Mouse (Mus musculus): Measurements from ENCODE around the gene Fars2. TPM values are rescaled to one million over a fixed set of nuclear protein-coding genes. Genes with fewer than 3 reads are reported as not detected.

Fars2 gene
- total RNA-seq, 2 experiments from 2014 or later = 45.2 to 51.2 TPM

DNA sequence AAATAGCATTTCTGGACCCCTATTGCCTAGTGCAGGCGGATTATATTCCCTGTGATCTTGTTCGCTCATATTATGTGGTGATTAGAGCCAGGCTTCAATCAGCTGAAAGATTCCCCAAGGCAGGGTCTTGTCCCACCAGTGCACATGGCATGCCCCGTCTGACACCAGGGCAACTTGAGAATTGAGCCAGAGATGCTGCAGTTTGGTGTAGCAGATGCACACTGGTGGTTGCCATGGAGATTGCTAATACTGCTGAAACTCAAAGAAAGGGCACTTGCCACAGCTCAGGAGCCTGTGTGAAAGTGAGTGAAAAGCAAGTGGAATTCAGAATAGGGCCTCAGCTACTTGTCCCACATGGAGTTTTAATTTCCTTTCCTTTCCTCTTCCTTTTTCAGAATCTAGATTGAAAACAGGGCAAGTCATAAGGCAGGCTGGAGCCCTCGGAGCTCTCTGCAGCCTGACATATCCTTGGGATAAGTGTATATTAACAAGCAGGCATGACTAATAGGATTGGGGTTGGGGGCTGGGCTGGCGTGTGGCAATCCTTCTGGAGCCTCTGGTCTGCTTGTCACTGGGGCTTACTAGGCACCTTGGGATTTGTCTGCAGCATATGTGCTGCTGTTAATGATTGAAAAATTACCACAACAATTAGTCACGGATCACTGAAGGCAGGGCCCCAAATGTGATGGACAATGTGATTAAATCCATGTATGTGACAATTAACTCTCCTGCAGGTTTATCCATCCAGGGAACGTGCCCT is 165.8 kb downstream of the Fars2 start:
- no peak; the same call in 1 of the 2 replicates for ATAC-seq (replicated peaks; ENCODE audit: low FRiP score, poor library complexity, severe bottlenecking)

DNA sequence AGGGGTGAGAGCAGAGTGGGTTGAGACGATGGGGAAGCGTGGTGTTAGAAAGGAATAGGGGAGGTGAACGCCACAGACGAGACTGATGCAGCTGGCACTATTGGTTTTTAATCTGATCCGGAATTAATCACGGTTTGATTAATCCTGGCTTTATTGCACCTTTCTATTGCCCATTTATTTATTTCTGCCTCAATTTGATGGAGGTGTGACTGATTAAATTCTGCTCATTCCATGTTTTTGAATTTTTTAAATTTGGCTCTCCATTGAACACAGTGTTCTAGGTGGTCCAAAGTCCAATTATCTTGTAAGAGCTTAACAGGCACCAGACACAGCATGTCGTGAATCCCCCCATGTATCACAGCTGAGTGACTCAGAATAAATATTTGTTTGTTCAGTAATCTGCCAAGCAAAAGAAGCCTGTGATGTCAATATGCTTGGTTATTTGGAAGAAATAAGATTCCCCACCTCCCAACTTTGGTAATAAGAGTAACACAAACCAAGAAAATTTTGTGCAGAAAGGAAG is 166.4 kb downstream of the Fars2 start:
- ATAC-seq (replicated peaks; ENCODE audit: low FRiP score, poor library complexity, severe bottlenecking) = no peak

GRCm38 (mm10) chr13:36284097-36284496 is 166.9 kb downstream of the Fars2 start:
- no peak for ATAC-seq (replicated peaks; ENCODE audit: low FRiP score, poor library complexity, severe bottlenecking)

DNA sequence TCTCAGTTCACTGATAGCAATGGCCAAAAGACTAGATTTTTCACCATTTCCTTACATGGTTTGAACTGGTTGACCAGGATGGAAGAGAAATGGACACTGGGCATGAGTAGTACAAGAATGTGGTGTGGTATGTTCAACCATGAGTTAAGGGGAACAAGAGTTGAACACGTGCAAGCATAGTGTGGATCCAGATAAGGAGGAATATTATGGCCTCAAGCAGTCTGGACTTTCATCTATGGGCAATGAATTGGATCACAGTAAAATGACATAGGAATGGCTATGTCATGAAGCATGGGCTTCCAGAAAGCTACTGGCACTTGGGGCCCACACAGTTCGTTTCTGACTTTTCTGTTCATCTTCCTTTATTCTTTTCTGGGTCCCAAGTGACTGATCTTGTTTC is 168.0 kb downstream of the Fars2 start:
- ATAC-seq (replicated peaks; ENCODE audit: low FRiP score, poor library complexity, severe bottlenecking) = no peak

GRCm38 (mm10) chr13:36293511-36293910 is 176.3 kb downstream of the Fars2 start:
- 0 out of 2 replicates have a peak, but pooled peaks have one; percentile 17 for ATAC-seq (replicated peaks; ENCODE audit: low FRiP score, poor library complexity, severe bottlenecking)

DNA sequence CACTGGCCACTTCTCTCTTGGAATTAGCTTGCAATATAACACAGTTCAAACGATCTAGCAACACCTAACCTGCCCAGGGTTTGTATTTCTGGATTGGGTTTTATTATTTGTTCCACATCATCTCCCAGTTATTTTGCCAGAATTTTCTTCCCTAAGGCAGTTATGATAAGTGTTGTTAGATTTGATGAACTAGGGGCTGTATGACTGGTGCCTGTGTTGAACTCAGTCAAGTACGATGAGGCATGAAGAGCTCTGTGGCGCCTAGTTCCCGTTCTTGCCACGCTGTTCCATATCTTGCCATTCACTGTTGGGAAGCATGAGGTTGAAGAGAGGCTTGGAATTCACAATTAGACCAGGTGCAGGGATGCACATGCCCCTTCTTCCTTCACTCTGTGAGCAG is 177.3 kb downstream of the Fars2 start:
- no peak for ATAC-seq (replicated peaks; ENCODE audit: low FRiP score, poor library complexity, severe bottlenecking)

GRCm38 (mm10) chr13:36295848-36296247 is 178.6 kb downstream of the Fars2 start:
- ATAC-seq (replicated peaks; ENCODE audit: low FRiP score, poor library complexity, severe bottlenecking) = no peak

DNA sequence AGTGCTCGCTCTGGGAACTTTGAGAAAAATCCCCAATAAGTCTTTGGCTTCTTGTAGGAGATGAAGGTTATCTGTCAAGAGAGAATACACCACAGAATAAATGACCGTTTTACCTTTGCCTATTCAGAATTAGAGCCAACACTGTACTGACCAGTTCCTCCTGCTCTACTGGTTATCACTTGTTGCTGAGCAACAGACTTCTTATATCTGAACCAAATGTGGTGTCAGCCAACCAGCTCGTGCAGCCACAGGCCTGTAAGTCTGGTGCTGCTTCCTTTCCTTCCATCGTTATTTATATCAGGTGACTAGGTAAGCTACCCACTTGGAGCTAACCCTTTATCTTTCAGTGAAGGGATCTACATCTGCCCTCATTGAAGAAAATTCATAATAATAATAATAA is 179.4 kb downstream of the Fars2 start:
- ATAC-seq (replicated peaks; ENCODE audit: low FRiP score, poor library complexity, severe bottlenecking) = no peak

- no peak for ATAC-seq (replicated peaks; ENCODE audit: low FRiP score, poor library complexity, severe bottlenecking)
Measured at GRCm38 (mm10) chr13:36297950-36298781, 181.0 kb downstream of the Fars2 start.

GRCm38 (mm10) chr13:36298782-36299031 is 181.5 kb downstream of the Fars2 start:
- no peak for ATAC-seq (replicated peaks; ENCODE audit: low FRiP score, poor library complexity, severe bottlenecking)

GRCm38 (mm10) chr13:36302770-36303169 is 185.6 kb downstream of the Fars2 start:
- no peak for ATAC-seq (replicated peaks; ENCODE audit: low FRiP score, poor library complexity, severe bottlenecking)

DNA sequence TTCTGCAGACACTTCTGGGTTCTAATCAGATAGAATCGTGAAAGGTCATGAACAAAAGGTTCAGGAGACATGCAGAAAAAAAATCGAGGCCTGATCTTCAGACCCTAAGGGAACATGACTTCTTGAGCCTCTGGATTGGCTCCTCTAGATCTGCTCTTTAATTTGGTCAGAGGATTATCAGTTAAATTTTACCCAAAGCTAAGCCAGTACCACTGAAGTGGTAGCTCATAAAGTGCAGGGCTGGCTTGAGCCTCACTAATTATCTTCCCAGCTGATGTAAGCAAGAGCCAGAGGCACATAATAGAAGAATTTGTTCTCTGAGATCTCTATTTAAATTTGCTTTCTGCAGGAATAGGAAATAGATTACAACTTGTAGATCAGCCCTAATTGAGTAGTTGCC is 188.1 kb downstream of the Fars2 start:
- no peak for ATAC-seq (replicated peaks; ENCODE audit: low FRiP score, poor library complexity, severe bottlenecking)

DNA sequence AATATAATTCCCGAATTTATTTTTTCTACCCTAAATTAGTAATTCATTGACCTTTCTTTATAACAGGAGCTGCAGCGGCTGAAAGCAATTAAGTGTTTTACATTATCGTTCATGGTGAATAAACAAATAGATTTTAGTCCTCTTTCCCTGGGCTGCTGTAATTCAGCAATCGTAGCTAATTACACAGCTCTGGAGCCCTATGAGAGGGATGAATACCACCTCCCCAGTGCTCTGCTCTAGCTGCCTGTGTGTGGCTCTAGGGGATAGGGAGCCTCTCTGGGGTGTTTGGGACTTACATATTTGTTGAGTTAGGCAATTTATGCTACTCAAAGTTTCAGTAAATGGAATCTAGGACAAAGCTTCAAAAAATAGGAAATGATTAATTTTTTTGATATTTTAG is 190.2 kb downstream of the Fars2 start:
- no peak for ATAC-seq (replicated peaks; ENCODE audit: low FRiP score, poor library complexity, severe bottlenecking)

GRCm38 (mm10) chr13:36309160-36309559 is 191.9 kb downstream of the Fars2 start:
- ATAC-seq (replicated peaks; ENCODE audit: low FRiP score, poor library complexity, severe bottlenecking) = no peak

DNA sequence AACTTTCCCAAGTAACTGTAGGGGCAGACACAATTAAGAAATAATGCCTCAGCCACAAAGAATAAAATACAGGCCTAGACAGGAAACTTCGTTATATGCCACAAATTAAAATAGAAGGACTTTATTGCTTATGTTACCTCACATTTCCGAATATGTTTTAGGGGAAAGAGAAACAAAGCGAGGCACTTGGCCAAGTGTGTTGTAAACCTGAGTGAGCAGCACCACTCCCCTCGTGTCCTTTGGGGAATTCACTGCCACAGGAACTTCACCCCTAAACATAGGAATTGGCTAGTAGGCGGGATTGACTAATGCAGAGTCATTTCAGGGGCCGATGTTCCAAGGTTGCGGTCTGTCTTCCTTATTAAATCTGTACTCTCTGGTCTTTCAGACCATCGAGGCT is 197.0 kb downstream of the Fars2 start:
- no peak for ATAC-seq (replicated peaks; ENCODE audit: low FRiP score, poor library complexity, severe bottlenecking)

DNA sequence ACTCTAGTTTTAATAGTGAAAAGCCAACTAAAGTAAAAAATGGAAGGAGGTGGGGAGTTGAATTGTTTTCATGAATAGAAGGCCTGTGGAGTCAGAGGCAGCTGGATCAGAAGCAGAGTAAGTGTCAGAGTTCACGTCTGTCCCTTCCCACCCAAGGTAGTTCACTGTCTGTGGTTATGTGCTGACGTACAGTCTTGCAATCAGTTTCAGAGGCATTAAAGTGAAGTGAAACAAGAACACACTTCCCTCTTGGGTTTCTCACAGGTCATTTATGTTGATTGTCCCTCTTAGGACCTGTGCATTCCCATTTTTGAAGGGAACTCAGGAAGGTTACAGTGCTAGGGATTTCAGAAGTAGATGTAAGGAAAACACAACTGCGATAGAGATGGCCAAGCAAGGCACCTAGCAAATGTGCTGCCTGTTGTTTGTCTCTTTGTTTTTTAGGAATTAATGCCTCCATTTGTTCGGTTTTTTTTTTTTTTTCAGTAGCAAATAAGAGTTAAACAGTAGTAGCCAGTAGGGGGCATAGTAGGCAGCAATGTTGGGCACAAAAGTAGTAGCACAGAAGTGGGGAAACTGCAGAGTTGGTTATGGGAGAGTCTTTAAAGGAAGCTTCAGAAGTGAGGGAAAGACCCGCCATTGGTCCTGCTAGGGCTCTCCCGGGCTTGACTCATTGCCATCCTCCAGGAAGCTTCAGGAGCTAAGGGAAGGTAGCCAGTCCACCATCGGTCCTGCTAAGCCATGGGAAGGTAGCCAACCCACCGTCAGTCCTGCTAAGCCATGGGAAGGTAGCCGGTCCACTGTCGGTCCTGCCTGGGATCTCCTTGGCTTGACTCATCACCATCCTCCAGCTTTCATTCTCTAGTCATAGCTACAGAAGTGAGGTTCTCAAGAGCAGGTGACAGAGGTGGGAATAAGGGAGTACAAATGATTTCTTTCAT is 197.9 kb downstream of the Fars2 start:
- ATAC-seq (replicated peaks; ENCODE audit: low FRiP score, poor library complexity, severe bottlenecking) = no peak

GRCm38 (mm10) chr13:36317824-36318223 is 200.6 kb downstream of the Fars2 start:
- ATAC-seq (replicated peaks; ENCODE audit: low FRiP score, poor library complexity, severe bottlenecking) = no peak

DNA sequence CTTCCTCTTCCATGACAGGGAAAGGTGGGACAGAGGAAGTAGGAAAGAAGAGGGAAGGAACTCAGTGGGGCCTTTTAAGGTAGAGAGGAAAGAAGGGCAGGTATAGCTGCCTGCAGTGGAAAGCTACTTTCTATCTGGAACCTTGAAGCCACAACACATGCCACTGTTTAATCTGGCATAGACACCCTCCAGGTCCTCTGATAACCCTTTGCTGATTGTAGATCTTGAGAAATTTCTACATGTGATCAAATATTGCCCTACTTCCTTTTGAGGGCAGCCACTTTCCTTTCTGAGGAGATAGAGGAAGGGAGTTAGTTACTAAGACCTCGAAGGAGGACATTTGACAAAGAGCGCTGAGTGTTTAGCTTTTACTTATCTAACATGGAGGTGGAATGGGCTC is 207.4 kb downstream of the Fars2 start:
- no peak for ATAC-seq (replicated peaks; ENCODE audit: low FRiP score, poor library complexity, severe bottlenecking)

GRCm38 (mm10) chr13:36326539-36326938 is 209.3 kb downstream of the Fars2 start:
- no peak for ATAC-seq (replicated peaks; ENCODE audit: low FRiP score, poor library complexity, severe bottlenecking)

- no peak for ATAC-seq (replicated peaks; ENCODE audit: low FRiP score, poor library complexity, severe bottlenecking)
Measured at GRCm38 (mm10) chr13:36329871-36330270, 212.7 kb downstream of the Fars2 start.
